Mouse (Mus musculus) adrenal gland, adult 2 months (tissue): Measurements from ENCODE around the gene Msh5. TPM values are rescaled to one million over a fixed set of nuclear protein-coding genes. Genes with fewer than 3 reads are reported as not detected.

Experiments
- DNase-seq: peaks from one replicate; pipeline ENCODE4 v3.0.0; 2021
- long read RNA-seq: library from polyadenylated mRNA; stranded (forward); transcript quantifications from one replicate; pipeline ENCODE4 v2.0.0, GENCODE M21; 2021
- polyA plus RNA-seq: library from polyadenylated mRNA; depleted of rRNA; stranded (reverse); fragments of >200 nt; gene quantifications from 2 replicates; pipeline ENCODE4 v1.2.3, GENCODE M21; 2012; rRNA removed
- total RNA-seq, 2 experiments: library from RNA; stranded (reverse); gene quantifications; 2 replicates each; pipeline ENCODE4 v1.2.3; 2021

The Msh5 gene
- total RNA-seq = under 1 TPM; 0.75 to 0.93 TPM
- polyA plus RNA-seq = 1.3 and 1.7 TPM in 2 replicates
- long read RNA-seq = 0 reads

DNA sequence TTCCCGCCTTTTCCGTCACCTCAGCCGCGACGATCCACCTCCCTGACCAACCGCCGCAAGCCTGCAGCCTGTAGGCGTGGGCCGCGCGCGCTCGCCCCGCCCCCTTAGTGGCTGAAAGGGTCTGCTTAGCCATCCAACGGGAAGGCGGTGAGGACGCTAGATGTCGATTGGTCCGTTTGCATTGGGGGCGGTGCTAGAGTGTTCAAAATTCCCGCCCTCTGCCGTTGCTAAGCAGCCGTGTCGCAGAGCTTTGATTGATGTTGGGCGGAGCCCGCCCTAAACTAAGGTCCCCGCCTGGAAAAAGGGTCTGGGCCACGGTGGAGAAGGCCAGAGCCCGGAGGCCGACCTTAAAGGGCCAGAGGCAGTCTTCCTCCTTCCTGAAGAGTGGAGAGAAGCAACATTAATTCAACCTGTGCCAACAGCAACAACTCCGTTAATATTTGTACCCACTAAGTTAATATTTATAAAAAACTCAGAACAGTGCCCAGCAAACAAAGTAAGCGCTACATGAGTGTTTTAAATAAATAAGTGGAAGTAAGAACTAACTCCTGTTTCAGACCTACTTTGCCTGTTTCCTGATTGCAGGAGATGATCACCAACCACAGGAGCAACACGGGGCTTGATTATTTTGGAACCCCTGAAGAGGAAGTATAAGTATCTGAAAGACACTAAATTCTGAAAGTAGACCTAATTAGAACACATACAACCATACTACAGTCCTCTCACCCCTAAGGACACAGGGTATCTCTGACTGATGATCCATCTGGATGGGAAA lies at the start of gene Msh5:
TSS of gene Msh5 (minus strand) at position 65 of the 775 bp plus-strand sequence.
- peak; percentile 98 for DNase-seq

DNA sequence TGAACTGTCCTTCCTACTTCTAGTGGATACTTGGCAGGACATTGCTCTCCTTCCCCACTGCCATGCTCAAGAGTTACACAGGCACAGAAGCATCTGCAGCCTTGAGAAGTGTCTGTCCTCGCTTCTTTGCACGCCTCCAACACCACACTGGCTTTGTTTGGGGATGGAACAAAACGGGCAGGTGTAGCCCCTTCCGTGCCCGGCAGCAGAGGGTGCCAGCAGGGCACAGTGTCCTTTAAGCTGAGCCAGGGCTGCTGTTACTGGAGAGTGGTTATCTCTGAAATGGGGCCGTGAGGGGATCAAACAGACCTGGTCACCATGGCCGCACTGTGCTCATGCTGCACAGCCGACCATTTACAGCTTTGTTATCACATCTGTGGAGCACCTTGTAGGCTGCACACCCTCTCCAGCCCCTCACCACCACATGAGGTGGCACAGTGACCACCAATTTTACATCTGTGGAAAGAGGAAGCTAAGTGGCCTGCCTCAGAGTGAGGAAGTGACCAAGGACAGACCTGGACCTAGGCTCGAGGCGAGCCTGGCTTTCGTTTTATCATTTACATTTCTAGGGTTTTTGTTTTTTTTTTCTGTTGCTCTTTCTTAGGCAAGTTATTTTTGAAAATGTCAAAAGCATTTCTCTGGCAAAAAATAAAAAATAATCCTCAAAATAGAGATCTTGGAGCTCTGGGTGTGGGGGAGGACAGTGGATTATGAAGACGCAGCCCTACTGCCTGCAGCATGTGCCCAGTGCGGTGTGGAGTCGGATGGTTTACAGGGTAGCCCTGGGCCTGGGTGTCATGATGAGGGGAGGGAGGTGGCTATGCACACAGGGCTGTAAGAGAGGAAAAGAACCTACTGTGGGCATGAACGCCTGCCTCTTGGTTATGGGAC lies 48.2 kb upstream of the Msh5 start:
- no peak for DNase-seq

DNA sequence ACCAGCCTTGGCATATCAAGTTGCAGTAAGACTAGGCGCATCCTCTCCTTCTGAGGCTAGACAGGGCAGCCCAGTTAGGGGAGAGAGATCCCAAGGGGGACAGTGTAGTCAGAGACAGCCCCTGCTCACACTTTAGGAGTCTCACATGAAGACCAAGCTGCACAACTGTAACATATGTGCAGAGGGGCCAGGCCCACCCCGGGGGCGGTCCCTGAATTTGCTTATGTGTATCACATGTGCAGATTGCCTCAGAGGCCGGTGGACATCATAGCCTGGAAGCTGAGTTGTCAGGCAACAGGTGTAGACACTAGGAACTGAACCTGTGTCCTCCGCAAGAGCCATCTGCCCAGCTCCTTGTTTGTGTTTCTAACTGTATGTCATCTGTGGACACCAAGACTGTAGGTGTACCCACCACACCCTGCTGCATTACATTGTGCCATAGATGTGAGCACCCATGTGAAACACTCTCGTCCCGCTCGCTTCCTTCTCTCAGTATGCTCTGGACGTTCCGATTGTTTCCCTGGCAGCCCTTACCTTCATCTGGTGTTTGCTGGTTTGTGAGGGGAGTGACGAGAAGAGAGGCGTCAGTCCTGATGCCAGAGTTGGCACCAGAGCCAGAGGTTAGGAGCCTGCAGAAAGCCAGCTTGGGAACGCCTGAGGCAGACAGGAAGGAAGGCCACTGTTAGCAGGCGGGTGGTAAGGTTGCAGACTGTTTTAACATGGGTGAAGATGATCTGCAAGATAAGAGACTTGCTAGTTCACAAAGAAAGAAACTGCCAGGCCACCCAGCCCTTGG lies 46.1 kb upstream of the Msh5 start:
- DNase-seq = no peak

- peak; percentile 40 for DNase-seq
Observed at GRCm38 (mm10) chr17:35090166-35090932, 43.8 kb upstream of the Msh5 start.

DNA sequence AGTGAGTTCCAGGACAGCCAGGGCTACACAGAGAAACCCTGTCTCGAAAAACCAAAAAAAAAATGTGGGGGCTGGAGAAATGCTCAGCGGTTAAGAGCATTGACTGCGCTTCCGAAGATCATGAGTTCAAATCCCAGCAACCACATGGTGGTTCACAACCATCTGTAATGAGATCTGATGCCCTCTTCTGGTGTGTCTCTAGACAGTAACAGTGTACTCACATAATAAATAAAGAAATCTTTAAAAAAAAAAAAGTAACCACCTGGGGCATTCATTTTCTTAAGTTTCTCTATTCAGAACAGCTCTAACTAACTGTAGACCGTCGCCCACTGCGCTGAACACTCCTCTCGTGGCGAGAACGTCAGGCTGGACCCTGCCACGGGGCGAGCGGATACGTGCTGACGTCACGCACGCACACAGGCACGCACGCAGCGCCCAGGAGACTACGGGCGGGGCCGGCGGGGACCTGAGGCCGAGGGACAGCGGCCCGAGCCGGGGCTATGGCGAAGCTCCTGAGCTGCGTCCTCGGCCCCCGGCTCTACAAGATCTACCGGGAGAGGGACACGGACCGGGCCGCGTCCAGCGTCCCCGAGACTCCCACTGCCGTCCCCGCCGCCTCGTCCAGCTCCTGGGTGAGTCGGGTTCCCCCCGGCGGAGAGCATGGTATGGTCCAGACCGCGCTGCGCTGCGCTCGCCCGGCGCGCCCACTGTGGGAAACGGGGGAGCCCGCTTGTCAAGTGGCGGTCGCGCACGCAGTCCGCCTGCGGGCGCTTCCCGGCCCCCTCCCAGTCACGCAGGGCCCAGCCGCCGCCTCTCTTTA lies 42.5 kb upstream of the Msh5 start, which contains the start of gene Abhd16a:
TSS of gene Abhd16a (plus strand) at position 439 of the 820 bp plus-strand sequence.
- peak; percentile 96 for DNase-seq

DNA sequence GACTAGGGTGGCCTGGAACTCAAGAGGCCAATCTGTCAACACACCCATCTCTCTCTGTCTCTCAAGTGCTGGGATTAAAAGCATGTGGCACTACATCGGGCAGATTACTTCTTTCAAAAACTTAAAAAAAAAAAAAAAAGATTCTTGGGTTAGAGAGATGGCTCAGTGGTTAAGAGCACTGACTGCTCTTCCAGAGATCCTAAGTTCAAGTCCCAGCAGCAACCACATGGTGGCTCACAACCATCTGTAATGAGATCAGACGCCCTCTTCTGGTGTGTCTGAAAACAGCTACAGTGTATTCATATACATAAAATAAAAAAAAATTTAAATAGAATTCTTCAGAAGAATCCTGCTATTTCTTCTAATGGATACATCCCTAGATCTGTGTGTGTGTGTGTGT lies 41.6 kb upstream of the Msh5 start:
- no peak for DNase-seq

DNA sequence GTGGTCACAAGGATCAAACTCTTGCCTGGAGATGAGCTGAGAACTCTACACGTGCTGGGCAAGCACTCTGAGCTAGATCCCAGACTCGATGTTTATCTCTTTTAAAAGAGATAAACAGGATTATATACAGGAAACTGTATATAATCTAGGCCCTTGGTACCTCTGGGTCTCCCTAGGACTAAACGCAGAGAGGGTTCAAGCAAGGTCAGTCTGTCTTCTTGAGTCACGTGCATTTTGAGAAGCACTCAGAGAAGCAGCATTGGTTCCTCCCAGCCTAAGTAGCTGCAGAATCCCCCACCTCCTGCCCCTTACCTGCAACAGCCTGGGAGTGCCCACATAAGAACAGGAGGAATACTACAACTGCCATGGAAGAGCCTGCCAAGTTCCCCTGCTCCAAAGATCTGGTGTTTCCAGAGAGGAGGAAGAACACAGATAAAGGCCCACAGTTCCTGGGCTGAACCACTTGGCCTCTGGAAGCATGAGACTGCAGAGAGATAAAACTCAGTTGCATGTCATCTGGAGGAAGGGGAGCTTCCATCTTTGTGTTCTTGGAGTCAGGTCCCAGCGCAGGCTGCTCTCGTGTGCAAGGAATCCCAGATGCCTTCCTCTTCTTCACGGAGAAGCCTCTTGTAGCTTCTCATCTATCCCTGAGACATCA lies 38.8 kb upstream of the Msh5 start, which contains the start of gene Ly6g6f:
TSS of gene Ly6g6f (minus strand) at position 403 of the 658 bp plus-strand sequence.
- no peak for DNase-seq

DNA sequence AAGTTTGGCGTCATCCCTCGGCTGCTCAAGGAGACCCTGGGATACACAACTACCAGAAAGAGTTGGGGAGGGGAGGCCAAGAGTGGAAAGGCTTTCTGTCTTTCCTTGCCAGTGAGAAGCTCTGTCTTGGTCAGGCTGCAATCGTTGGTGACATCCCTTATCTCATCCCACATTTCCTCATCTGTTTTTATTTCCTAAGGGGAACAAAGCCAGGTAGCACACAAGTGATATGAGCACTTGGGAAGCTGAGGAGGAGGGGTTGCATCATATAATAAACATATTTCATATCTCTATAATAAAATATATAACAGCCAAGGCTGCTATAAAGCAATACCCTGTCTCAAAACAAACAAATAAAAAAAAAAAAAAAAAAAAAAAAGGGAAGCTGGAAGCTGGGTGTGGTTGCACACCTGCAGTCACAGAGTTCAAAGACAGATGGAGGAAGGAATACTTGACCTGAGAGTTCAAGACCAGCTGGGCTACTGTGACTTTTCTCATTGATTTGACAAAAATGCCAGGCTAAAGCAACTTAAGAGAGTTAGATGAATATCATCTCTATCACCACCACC lies 37.5 kb upstream of the Msh5 start:
- DNase-seq = no peak

GRCm38 (mm10) chr17:35082841-35083576 lies 36.5 kb upstream of the Msh5 start:
- no peak for DNase-seq

GRCm38 (mm10) chr17:35080710-35081109 lies 34.2 kb upstream of the Msh5 start:
- no peak for DNase-seq

GRCm38 (mm10) chr17:35080248-35080647 lies 33.7 kb upstream of the Msh5 start:
- DNase-seq = no peak

DNA sequence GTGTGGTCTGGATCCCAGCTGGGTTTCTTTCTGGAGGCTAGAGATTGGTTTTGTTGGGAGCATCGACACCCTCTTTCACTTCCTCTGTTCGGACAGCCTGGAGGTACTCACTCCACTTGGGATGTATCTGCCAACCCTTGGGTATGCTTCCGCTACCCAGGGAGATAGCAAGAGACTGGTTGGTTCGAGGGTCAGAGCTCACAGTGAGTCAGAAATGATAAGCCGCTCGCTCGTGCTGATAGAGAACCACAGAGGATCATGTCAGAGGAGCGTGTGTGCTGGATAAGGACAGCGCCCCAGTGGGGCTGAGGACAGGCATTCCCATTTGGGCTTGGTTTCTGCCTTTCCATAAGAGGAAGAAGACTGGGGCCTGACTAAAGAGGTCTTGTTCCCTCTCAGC lies 33.2 kb upstream of the Msh5 start:
- DNase-seq = no peak

DNA sequence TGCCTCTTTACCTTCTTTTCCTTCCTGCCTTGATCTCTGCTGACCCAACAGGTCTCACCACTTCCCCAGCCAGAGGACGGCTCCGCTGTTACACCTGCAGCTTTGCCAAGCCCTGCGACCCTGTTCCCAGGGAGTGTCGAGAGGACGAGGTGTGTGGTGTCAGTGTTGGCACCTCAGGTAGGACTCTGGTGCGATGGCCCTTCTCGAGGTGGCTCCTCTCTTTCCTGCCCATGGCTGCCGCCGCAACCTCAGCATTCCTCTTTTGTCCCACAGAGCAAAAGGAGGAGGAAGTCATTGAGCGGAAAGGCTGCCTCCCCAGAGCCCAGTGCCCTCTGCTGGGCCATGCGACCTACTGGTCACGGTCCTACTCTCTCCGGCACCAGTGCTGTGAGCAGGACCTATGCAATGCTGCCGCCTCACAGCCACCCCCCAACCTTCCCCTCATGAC lies 31.3 kb upstream of the Msh5 start, which contains the start of gene Ly6g6d:
TSS of gene Ly6g6d (minus strand) at position 280 of the 448 bp plus-strand sequence.
- no peak for DNase-seq

DNA sequence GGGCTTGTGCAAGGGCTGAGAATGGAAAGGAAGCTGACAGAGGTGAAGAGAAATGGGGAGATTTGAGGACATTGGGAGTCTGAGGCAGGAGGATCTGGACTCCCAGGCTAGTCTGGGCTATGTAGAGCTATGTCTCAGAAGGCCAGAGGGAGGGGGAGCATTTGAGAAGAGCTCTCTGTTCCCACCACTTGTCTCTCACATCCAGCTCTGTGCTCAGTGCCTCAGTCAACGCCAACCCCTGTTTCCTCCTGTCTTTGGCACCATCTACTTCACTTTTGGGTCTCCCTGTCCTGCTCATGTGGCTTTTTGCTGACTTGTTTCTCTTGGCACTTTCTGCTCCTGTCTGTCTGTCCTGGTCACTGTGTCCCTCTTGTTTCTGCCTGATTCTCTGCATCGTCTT lies 30.7 kb upstream of the Msh5 start:
- no peak for DNase-seq

GRCm38 (mm10) chr17:35076507-35077176 lies 30.1 kb upstream of the Msh5 start, which contains the start of gene Ly6g6e:
Ly6g6e (plus strand) TSS chr17:35076902.
- no peak for DNase-seq

- DNase-seq = no peak
Observed at GRCm38 (mm10) chr17:35074097-35074496, 27.6 kb upstream of the Msh5 start.

DNA sequence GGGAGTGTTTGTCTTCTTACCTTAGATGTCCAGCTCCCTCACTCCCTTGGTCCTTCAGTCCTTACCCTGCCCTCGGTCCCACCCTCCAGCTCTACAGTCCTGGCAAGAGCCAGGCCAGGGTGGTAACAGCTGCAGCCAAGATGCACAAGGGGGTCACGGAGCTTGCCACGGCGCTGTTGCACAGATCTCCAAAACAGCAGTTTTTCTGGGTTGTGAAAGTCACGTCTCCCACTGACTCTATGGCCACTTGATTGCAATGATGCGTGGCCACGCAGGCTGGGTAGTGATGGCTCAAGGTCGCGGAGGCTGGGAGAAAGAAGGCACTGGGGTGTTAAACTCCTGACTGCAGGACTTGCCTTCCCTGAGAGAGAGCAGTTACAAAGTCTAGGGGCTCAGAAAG lies 24.9 kb upstream of the Msh5 start:
- no peak for DNase-seq
